12 mouse cellular contexts compared by ENCODE assay signal in the genomic region with DNA sequence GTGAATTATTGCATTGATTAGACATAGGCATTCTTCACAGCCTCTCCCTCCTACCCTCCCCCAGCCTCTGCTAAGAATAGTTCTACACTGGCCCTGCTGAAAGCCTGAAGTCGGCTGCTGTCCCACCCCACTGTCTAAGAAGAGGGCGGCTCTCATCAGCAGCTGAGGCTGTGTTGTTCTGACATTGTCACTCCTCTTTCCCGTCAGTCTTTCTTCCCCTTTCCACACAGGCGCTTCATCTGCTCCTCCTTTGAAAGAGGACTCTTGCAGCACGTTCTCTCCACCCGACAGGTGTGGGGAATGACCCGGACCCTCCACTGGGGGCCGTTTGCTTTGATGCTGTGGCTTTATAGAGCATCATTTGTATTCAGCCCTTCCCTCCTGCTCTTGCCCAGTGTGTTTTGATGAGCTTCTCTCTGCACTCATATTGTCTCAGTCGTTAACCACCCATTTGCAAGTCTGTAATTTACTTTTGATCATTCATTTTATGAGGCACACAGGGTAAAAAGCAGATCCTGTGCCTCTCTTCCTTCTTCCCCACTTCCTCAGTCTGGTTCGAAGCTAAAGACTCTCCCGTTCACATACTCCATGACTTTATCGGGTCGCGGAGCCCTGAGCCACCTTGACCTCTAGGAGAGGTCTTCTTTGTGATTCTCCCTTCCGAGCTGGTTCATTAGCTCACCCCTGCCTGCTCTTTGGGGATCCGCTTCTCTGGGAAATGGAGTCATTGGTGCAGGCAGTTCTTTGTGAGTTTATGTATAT.
DNase-seq lines count a peak whose midpoint lies in the region; ATAC-seq lines count a peak whose summit lies in the region.
"Had no signal": no experiment of that assay in that cellular context is flagged by ENCODE, and none has a peak within 500 bp of the region (broad histone marks: within the 10 kb centered on the region; RNA-seq: fewer than 3 reads in every experiment).

No protein-coding gene starts in this region.

- H3K4me1 ChIP-seq in forebrain, embryonic 13.5 days: peaks cover 25% of the 10 kb centered on the region
- H3K4me1 ChIP-seq in midbrain, embryonic 12.5 days: peaks cover 25% of the 10 kb centered on the region
- H3K4me1 ChIP-seq: liver, embryonic 12.5 days; stomach, embryonic 15.5 days had no signal

- peak; percentile 88 for ATAC-seq in forebrain, embryonic 13.5 days
- ATAC-seq in midbrain, embryonic 12.5 days (ENCODE audit: low FRiP score, low read depth): peak; percentile 89
- ATAC-seq: liver, embryonic 12.5 days had no signal

- H3K27ac ChIP-seq in forebrain, embryonic 13.5 days: peak overlapping the region; percentile 52
- peak overlapping the region; percentile 68 for H3K27ac ChIP-seq in midbrain, embryonic 12.5 days (replicated peaks)
- H3K27ac ChIP-seq: embryonic facial prominence, embryonic 15.5 days; heart, adult 2 months; liver, embryonic 12.5 days; stomach, embryonic 15.5 days had no signal

- no peaks in the 10 kb centered on the region for H3K27me3 ChIP-seq in forebrain, embryonic 13.5 days
- no peaks in the 10 kb centered on the region for H3K27me3 ChIP-seq in midbrain, embryonic 12.5 days
- H3K27me3 ChIP-seq: embryonic facial prominence, embryonic 15.5 days; liver, embryonic 12.5 days; stomach, embryonic 15.5 days had no signal

- H3K4me2 ChIP-seq in forebrain, embryonic 13.5 days: peak overlapping the region; percentile 44
- peak overlapping the region; percentile 41 for H3K4me2 ChIP-seq in midbrain, embryonic 12.5 days (replicated peaks)
- H3K4me2 ChIP-seq: embryonic facial prominence, embryonic 15.5 days; liver, embryonic 12.5 days; stomach, embryonic 15.5 days had no signal

- H3K36me3 ChIP-seq in forebrain, embryonic 13.5 days (ENCODE audit: poor library complexity, severe bottlenecking): no peaks in the 10 kb centered on the region
- H3K36me3 ChIP-seq in midbrain, embryonic 12.5 days: no peaks in the 10 kb centered on the region
- H3K36me3 ChIP-seq: embryonic facial prominence, embryonic 15.5 days; liver, embryonic 12.5 days; stomach, embryonic 15.5 days had no signal

- peak; percentile 12 to 17 for DNase-seq in cerebellum, adult 18-20 months
- no peak for DNase-seq in cerebellum, adult 9-10 months
- peak; percentile 69 for DNase-seq in R1 (ENCODE audit: low read depth, low spot score)
- no peak for DNase-seq in urinary bladder, postnatal 36 days (ENCODE audit: low spot score in 2 of 2)
- DNase-seq in left cerebral cortex, postnatal 14 days (ENCODE audit: low spot score in 2 of 2): no peak
- DNase-seq in yolk sac, embryonic 10.5 days (ENCODE audit: low spot score): no peak
- DNase-seq: heart, adult 2 months had no signal

- WGBS in forebrain, embryonic 13.5 days: 10% methylated on average over 16 of the region's 16 CpGs
- WGBS in midbrain, embryonic 12.5 days: 15% methylated on average over 16 of the region's 16 CpGs

- H3K9me3 ChIP-seq in forebrain, embryonic 13.5 days (replicated peaks): no peaks in the 10 kb centered on the region
- no peaks in the 10 kb centered on the region for H3K9me3 ChIP-seq in midbrain, embryonic 12.5 days
- H3K9me3 ChIP-seq: embryonic facial prominence, embryonic 15.5 days; liver, embryonic 12.5 days; stomach, embryonic 15.5 days had no signal

- no peak overlapping the region for H3K4me3 ChIP-seq in forebrain, embryonic 13.5 days
- no peak overlapping the region for H3K4me3 ChIP-seq in midbrain, embryonic 12.5 days
- H3K4me3 ChIP-seq: embryonic facial prominence, embryonic 15.5 days; heart, adult 2 months; liver, embryonic 12.5 days; stomach, embryonic 15.5 days had no signal

- no peak overlapping the region for H3K9ac ChIP-seq in forebrain, embryonic 13.5 days
- 0 out of 2 replicates have a peak overlapping the region, but pooled peaks have one; percentile 2 for H3K9ac ChIP-seq in midbrain, embryonic 12.5 days (replicated peaks)
- H3K9ac ChIP-seq: embryonic facial prominence, embryonic 15.5 days; liver, embryonic 12.5 days; stomach, embryonic 15.5 days had no signal

- intact Hi-C loops in left cerebral cortex, postnatal 14 days (cut with DNase I): no loop called here

Comparison
In these comparisons a context has a peak if more than half of its experiments do, and no peak if none do; other contexts are left out.
1. DNase-seq: peak in cerebellum, adult 18-20 months (2 of 2) and R1 (single experiment); none in cerebellum, adult 9-10 months (single experiment), urinary bladder, postnatal 36 days (0 of 2), left cerebral cortex, postnatal 14 days (0 of 2) and yolk sac, embryonic 10.5 days (single experiment).